Mouse (Mus musculus): ENCODE measurements at regions not wholly inside any gene's neighbourhood (a gene's known extent, or its start where the extent isn't known, plus 50 kb on each side); places are given as distances from the start of the nearest gene placed in this dataset.

- no peaks in the 10 kb centered on the region for H3K36me3 ChIP-seq (ENCODE audit: control insufficient read depth, insufficient read depth)
- no peak overlapping the region for H3K4me3 ChIP-seq
- no peaks in the 10 kb centered on the region for H3K79me2 ChIP-seq (ENCODE audit: control insufficient read depth, insufficient read depth)
- no peaks in the 10 kb centered on the region for H3K27me3 ChIP-seq (ENCODE audit: control insufficient read depth, insufficient read depth, insufficient read length)
- H3ac ChIP-seq (ENCODE audit: control insufficient read depth, insufficient read length) = no peak overlapping the region
- TF ChIP-seq TCF12 (IDR thresholded peaks at IDR 0.05; ENCODE audit: insufficient read depth, poor library complexity, severe bottlenecking) = no peak
- no peak for TF ChIP-seq USF1 (IDR thresholded peaks at IDR 0.05; ENCODE audit: low read depth)
- no peak for TF ChIP-seq TCF3 (IDR thresholded peaks at IDR 0.05; ENCODE audit: insufficient read length, low read depth)
- TF ChIP-seq POLR2A (IDR thresholded peaks at IDR 0.05; ENCODE audit: insufficient read length, low read depth) = no peak
- no peak for TF ChIP-seq MYOD1 (IDR thresholded peaks at IDR 0.05; ENCODE audit: control insufficient read depth in 1 of 3, insufficient read length in 2 of 3, low read depth in 2 of 3)
- no peak for TF ChIP-seq POLR2AphosphoS2 (IDR thresholded peaks at IDR 0.05; ENCODE audit: insufficient read length, low read depth)
- no peak for TF ChIP-seq MAX (IDR thresholded peaks at IDR 0.05; ENCODE audit: low read depth)
- TF ChIP-seq SRF (IDR thresholded peaks at IDR 0.05; ENCODE audit: control insufficient read depth, insufficient read length, low read depth) = no peak
- TF ChIP-seq REST (IDR thresholded peaks at IDR 0.05; ENCODE audit: insufficient read depth, insufficient read length) = no peak
- no peak for TF ChIP-seq CEBPB (IDR thresholded peaks at IDR 0.05; ENCODE audit: insufficient read depth, poor library complexity, severe bottlenecking)
- no peak for TF ChIP-seq MYOG (IDR thresholded peaks at IDR 0.05; ENCODE audit: control insufficient read depth in 1 of 3, insufficient read depth in 1 of 3, insufficient read length in 2 of 3, low read depth in 2 of 3)
- H3K4me2 ChIP-seq (ENCODE audit: low read depth) = no peak overlapping the region
These were observed 470.2 kb downstream of the Cylc2 start for GRCm38 (mm10) chr4:51686651-51687050.

Measured in myocyte (in vitro differentiated cells).